Mouse (Mus musculus) urinary bladder, postnatal 25 days (tissue): Measurements from ENCODE around the gene Robo3.

ENCODE experiments used
- DNase-seq: peaks from one replicate; pipeline ENCODE4 v3.0.0; 2022; ENCODE audit warnings: low spot score

The Robo3 gene

DNA sequence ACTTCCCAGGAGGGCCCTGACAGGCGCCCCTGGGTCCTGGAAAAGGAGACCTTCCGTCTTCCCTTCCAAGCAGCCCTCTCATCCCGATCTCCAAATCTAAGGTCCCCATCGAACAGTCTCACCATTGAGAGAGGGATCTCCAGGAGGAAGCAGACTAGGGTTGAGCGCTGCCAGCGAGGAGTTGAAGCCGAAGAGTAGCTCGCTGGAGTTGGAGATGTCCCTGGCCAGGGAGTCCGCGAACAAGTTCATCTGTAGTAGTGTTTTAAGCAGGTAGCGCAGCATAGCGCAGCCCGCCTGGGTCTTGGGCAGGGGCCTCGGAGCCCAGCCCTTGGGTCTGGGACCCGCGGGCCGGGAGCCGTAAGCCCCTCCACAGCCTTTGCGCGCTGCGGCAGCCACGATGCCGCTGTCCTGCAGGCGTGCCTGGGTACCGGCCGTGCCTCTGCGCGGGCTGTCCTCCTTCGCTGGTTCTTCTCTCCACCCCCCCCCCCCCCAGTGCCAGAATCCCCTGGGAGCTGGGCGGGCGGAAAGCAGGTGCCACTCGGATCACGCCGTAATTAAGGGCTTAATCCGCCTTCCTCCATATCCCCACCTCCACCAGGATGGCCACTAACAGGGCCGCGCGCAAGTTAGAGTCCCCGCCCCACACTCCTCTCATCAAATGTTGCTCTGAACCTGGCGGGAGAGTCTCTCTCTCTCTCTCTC, at the start of gene Robo3:
Gene Robo3 (minus strand): TSS at position 527 of the 702 bp plus-strand sequence.
- no peak for DNase-seq

DNA sequence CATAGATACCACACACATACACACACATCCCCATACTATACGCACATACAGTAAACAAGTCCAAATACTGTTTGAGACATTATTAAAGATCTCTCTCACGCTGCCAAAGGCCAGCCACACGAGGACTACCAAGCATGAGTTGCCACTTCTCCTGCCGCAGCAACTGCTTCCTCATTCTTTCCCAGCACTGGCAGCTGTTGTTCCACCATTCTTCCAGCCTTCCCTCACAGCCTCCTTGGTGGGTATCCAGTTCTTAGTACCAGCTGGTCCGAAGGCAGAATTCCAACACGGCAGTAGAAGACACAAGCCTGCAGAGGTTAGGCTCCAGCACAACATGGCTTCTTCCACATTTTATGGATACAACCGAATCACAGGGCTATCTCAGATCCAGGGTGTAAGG, 41.9 kb upstream of the Robo3 start:
- DNase-seq = no peak

DNA sequence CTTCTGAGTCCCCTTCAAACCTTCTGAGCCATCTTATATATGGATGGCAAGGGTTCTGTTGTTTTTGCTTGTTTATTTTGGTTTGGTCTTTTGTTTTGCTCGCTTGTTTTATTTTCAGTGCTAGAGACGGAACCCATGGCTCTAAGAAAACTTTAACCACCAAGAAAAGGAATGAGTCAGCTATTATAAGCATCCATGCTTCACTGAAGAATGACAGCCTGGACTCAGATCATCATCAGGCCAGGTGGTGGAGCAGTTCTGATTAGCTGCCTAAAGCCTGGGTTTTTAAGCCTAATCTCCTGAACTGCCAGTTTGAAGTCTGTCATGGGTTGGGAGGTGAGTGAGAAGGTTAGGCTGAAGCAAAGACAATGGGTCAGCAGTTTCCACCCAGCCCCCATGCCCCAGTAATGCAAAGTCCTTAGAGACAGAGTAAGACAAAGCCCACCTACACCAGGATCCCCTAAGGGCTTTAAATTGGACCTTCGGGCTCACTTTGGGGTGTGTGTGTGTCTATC, 40.6 kb upstream of the Robo3 start:
- no peak for DNase-seq

DNA sequence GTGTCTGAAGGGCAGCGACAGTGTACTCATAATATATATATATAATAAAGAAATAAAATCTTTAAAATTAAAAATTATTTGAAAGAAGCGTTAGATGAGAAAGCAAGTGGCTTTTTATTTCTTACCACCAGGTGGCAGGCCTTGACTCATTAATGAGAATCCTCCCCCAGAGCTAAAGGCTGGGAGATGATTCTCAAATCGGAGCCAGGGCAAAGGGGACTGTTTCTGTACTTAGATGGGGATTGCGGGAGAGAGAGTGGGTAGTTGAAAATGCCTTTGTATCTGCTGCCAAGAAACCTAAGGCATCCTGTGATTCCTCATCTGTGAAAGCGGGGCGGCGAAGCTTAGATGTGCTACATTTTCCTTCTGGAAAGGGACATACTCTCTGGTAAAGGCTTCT, 29.7 kb upstream of the Robo3 start:
- peak; percentile 49 for DNase-seq

DNA sequence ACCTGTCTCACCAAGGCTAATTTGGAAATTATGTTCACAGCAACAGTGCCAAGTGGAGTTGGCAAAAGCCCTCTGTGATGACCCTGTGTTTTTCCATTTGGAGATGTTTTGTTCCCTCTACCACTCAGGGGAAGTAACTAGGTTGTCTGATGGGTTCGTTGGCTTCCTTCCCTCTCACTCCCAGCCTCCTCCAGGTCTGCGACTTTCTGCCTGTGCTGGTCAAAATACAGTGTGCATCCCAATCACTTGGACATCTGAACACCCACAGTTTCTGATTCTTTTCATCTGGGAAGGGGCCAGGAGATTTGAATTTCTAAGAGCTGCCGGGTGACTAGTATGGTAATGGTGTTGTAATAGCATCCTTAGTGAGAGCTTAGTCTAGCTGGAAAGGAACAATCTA, 28.5 kb upstream of the Robo3 start:
- no peak for DNase-seq

DNA sequence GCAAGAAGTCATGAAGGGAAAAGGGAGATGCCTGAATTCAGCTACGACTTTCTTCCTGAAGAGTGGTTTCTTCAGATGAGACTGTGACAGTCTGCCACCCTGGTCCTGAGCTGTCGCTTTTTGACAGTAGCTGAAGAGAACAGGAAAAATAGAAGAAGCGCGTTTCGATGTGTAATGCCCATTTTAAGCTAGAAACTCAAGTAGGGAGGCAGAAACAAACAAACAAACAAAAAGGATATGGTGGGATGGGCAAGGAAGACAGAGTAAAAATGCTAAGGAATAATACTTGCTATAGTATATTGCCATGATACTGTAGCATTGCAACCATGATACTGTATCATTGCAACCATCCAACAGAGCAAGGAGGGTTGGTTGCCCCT, 27.9 kb upstream of the Robo3 start:
- no peak for DNase-seq

DNA sequence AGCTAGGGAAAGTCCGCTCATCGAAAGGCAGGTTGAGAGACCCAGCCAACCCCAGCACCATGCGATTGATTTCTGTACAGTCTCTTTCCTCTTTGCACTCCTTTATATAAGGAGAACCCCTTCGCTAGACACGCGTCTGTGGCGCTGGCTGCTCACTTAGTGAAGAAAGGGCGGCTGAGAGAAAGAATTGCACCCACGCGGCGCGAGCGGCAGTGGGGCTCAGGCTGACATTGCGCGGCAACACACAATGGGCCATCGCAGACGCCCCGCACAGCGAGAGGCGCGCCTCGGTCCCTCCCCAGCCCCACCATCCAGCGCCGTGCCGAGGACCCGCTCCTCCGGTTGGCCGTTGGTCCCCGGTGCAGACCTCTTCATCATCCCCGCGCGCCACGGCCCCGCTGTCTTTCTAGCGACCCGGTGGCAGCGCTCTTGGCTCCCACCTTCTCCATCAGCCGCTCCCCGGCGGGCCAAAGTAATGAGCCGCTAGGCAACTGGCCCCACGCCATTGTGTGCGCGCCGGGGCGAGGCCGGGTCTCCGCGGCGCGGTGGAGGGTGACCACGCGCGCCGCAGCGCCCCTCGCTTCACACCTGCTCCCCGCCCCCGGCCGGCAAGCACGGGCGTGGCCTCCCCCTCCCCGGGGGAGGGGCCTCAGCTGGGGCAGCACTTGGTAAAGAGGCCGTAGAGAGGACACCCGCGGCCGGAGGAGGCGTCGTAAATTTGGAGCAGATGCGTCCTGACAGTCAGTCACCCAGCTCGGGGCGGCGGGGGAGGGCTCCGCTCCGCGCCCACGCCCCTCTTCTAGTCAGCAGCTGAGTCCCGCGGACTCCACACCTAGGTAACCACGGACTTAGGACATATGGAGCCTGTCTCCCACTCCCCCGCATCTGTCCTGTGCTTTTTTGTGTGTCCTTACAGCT, 27.3 kb upstream of the Robo3 start:
- peak; percentile 16 for DNase-seq

DNA sequence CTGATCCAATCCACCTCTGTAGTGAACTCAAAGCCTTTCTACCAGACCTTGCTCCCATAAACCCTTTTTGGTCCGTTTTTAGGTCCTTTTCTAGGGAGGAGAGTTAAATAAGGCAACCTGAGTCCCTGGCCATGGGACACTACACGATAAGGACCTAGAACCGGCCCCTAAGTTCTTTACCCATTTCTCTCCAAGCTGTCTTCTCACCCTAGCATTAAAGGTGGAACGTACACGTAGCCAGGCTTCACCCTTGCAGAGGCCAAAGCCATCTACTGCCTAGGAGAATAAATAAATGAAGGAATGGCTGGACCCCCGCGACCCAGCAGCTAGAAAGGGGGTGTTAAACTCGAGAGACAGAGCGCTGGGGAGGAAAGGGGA, 26.6 kb upstream of the Robo3 start:
- no peak for DNase-seq

DNA sequence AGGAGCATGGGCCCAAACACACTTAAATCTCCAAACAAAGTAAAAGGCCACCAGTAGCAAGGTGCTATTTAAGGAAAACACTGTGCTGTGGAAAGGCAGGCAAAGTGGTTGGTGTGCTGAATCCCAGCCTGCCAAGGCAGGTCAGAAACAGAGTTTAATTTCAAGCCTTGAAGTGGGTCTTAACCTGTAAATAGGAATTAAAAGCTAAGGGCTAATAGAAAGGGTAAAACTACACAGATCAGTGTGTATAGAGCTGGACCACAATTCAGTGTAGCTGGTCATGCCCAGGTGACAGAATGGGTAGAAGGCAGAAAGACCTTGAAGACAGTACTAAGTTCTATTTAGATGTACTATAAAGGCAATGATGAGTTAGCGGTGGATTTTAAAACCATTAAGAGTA, 24.1 kb upstream of the Robo3 start:
- no peak for DNase-seq

DNA sequence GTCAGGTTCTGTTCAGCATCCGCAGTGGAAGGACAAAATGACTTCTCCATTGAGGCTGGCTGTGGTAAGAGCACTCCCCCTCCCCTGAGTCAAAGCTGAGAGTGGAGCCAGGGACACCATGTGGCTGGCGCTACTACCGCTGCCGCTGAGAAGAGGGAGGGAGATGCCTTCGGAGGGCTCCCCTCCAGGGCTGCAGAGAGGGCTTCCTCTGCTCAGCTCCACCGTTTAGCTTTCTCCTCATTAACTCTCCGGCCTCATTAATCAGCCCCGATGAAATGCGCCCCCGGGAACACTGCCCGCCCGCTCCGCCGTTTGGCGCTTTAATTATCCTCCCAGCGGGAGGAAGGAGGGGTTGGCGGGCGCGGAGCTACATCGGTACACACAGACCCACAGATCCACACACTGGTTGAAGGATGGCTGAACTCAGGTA, 23.4 kb upstream of the Robo3 start:
- DNase-seq = no peak

DNA sequence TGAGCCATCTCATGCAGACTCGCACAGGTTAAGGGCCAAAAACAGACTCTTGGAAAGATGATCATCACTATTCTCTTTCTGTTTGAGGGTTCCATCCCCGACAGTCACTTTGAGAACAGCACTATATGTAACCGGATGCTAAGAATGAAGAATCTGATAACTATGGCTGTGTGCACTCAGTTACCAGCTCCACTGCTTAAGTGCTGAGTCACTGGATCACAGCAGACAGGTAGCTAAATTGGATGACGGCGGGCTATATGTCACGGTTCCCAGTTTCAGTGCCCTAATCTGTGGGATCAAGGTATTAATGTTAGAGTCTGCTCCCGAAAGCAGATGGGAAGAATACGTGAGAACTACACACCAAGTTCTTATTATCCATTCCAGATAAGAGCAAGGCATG, 22.8 kb upstream of the Robo3 start:
- no peak for DNase-seq

DNA sequence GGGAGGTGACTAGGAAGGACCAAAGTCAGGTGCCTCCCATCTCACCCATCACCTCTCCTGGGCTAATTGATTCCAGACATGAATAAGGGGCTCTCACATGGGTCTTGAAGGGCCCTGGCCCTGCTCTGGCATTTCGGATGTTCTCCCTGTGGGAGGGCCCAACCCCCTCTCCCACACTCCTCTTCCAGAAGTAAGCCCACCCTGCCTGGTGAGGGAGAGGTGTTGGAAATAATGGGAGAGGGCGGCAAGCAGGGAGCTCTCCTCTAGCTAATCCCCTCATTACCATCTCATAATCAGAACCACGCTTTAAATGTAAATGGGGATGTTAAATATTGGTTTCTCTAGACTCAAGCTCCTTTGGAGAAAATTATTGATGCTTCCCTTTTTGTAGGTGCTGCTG, 21.9 kb upstream of the Robo3 start:
- no peak for DNase-seq

DNA sequence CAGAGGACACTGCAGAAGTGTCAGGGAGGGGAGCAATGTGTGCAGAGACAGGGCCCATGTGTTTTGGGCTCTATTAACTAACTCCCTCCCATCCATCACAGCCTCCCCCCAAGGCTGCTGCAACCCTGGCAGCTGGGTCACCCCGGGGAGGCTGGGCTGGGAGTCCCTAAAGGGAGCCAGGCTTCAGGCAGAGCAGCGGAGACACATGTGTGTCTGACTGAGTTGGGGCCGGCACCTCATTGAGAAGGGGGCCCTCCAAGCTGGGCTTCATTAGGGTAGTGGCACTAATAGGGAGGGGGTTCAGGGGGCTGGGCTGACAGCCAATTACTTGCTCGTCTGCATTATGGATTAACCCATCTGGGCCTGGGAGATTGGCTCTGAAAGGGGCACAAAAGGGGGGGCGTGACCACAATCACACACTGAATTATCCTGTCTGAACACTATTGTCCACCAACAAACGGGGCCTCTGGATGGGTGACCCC, 21.0 kb upstream of the Robo3 start:
- no peak for DNase-seq

DNA sequence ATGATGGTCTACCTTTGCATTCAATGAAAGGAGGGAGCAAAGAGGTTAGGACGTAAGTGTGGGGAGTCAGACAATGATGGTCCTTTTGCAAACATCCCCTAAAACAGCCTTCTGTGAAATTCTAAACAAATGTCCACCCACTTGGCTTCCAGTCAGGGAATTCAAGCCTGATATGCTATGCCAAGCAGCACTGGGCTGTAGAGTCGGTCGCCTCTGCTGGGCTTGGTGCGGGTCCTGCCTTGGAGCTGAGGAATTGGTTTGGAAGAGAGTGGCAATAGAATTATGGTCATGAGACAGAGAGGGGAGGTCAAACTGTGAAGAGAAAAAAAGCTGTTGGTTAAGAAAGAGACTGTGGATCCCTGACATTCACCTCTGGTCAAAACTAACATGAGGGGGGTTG, 20.3 kb upstream of the Robo3 start:
- DNase-seq = no peak

DNA sequence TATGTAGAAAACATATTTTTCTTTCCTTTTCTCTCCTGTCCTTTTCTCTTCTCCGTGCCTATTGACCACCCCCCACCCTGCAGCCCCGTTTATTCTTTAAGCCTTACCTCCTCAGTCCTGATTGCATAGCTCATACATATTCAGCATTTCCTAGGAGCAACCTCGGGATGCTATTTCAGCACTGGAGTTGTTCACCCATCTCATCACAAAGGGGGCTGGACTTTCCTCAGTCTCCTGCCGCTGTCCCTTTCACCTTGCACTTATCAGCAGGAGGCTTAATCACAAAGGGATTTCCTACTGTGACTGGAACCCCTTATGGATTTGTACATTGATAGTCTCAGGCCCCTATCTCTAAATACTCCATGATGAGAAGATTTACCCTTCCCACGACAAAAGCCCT, 19.4 kb upstream of the Robo3 start:
- no peak for DNase-seq

DNA sequence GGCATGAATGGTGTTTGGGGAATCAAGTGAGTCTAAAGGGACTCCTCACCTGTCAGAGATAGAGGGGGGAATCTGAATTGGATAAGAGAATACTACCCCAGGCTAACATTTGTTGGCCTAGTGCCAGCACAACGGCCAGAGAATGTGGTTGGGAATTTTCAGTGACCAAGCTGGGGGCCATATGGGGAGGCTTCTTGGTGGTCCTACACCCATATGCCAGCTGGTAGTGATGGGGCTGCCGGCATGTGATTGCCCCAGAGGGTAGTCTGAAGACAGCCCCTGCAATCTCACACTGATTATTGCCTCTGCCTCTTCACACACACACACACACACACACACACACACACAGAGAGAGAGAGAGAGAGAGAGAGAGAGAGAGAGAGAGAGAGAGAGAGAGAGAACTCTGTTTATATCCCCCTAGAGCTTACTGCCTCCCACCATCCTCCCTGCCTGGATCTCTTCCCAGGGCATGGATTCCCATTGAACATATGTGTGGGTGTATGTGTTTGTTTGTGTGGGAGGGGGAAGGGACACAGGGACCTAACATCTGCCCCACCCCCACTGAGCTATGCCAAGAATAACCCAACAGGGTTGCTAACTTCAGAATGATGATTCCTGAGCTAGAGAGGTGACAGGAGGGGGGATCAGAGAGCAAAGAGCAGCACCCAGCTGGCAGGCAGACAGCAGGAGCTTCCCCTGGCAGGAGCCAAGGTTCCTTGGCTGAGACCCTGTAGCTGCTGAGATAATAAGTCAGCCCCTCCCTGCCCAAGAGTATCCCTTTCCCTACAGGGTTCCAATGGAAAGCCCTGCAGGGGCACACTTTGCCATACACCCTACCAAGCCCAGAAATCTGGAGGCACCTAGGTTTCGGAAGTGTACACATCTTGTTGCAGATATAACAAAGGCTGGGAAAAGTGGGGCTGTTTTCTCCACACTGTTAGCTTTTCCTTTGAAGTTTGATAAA, 5.0 kb upstream of the Robo3 start:
- DNase-seq = no peak

DNA sequence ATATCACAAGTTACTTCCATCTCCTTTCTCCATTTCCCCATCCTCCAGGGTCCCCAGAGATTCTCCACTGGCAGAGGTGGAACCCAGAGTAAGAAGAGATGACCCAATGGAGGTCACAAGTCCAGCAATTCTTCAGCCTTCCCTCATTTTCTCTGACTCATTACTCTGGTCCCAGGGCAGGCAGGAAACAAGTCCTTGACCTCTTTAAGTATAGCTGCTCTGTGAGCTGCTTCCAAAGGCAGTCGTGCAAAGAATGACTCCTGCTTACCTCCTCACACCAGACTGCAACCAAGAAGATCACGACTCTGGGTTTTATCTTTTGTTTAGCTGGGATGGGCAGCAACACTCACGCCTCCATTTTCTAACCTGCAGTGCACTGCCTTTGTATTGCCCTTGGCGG, 2.6 kb upstream of the Robo3 start:
- DNase-seq = no peak

DNA sequence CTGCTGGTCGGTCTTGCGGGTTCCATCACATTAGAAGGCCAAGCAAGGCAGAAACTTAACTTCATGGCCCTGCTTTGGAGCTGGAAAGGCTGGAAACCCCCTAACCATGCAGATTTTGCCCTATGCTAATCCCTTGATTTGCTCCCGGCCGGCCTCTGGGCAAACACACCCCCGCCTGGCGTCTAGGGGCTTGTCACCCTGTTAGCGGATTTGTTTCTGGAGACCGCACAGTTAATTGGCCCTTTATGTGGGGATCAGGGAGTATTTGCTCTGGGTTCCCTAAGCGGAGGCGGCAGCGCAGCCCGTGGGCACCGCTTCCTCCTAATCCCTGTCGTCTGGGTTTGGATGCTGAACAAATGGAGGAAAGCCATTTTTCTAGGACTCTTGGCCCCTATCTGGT, 1.9 kb upstream of the Robo3 start:
- no peak for DNase-seq

DNA sequence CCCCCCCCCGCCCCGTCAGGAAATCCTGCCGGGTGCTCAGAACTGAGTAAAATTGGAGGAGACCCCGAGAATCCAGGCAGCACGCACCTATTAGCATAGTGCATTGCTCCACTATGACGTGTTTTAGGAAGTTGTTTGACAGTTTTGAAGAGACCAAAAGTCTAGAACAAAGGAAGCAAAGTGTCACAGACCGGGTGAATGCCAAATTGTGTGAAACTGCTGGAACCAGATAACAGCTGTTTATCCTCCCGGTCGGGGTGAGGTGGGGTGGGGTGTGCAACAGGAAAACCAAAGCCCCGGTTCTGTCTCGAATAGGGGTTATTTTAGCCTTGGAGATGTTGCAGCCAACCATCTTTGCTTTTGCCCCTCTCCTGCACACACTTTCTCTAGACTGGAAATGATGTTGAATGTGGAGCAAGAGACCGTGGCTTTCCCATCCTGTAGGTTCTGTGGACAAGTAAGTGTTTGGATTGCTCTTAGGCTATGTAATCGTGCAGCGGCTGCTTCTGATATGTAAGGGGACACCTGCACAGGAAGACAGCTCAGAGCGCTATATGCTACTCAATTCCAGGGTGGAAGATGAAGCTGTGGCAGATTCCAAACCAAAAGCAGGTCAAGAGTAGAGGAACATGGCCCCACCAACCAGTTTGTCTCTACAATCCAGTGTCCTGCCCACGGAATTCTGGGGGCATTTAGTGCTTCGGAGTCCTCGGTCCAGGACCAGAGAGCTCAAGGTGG, 946 bp upstream of the Robo3 start:
- no peak for DNase-seq

DNA sequence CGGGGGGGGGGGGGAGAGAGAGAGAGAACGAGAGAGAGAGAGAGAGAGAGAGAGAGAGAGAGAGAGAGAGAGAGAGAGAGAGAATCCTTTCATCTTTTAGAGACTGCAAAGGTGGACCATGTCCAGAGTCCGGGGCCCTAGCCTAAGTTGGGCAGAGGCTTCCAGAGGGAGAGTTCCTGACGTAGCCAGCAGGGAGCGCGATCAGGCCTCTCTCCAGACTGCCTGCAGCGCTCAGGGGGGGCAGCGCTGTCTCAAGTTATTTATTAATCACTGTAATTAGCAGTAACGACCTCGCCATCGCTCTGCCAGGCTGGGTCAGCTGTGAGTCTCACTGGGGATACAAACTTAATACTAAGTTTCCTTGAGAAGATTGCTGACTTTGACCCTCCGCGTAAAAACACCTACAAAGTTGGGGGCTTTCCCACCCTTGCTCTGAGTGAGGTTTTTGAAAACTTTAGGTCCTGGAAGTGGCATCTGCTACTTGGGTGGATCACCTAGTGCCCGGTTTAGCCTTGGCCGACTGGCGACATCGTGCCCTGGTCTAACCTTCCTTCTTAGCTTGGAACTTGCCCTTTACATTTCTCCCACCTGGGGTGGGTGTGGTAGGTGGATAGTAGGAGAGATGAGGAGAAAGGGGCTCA, 900 bp downstream of the Robo3 start:
- peak; percentile 35 for DNase-seq

DNA sequence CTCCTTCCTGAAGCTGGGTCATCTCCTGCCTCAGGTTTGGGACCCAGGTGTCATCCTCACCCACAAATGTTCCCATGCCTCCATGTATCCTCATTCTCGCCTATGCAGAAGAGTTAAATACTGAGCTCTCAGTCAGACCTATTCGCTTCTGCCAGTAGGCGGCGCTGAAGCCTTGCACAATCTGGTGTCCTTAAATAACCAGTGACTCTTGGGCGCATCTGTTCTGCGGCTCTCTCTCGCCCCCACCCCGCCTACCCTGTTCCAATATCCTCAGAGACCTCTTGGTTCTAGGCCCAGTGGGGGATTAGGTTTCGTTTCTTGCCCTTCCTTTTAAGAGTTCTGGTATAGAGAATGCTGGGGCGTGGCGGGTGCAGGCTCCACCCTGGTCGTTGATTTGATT, 2.5 kb downstream of the Robo3 start:
- peak; percentile 80 for DNase-seq
